Mouse (Mus musculus): ENCODE measurements at regions not wholly inside any gene's neighbourhood (a gene's known extent, or its start where the extent isn't known, plus 50 kb on each side); places are given as distances from the start of the nearest gene placed in this dataset.

DNA sequence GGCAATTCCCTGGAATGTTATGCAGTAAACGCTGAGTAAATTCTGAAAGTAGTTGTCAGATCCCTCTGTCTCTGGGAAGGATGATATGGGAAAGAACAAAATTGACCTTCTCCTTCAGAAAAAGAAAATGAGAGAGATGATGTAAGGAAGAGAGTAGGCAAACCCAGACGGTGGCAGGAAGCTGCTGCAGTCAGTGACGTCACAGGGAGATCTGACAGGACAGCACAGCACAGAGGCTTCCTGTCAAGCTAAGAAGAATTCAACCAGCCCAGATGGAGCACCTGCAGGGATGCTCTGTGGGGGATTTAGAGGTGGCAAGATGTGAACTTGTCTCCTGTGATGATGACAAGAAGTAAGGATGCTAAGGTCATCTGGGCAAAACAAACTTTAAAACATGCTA, 107.7 kb upstream of the Cox10 start:
- Histone ChIP-seq H3K4me3 (replicated peaks; ENCODE audit: low read depth, low read length) (no peak overlapping the region), H3K27ac (replicated peaks; ENCODE audit: low read depth, low read length) (no peak overlapping the region), H3K9ac (replicated peaks; ENCODE audit: low read length) (no peak overlapping the region), H3K27me3 (ENCODE audit: control insufficient read depth, insufficient read depth, low read length) (no peaks in the 10 kb centered on the region), H3K4me1 (ENCODE audit: control insufficient read depth, insufficient read depth, low read length) (no peaks in the 10 kb centered on the region), H3K9me3 (ENCODE audit: control insufficient read depth, low read length) (no peaks in the 10 kb centered on the region), H3K4me2 (ENCODE audit: low read length) (no peak overlapping the region), H3K36me3 (ENCODE audit: control insufficient read depth, insufficient read depth, low read length) (no peaks in the 10 kb centered on the region)
- ATAC-seq (ENCODE audit: low FRiP score, low TSS enrichment): no peak
- 70% methylated on average over 3 of the region's 3 CpGs for WGBS
- DNase-seq: no peak

GRCm38 (mm10) chr11:64186590-64186989, 107.3 kb upstream of the Cox10 start:
- H3K9me3 ChIP-seq (ENCODE audit: control insufficient read depth, low read length): no peaks in the 10 kb centered on the region
- DNase-seq: no peak
- no peak overlapping the region for H3K9ac ChIP-seq (replicated peaks; ENCODE audit: low read length)
- H3K27ac ChIP-seq (replicated peaks; ENCODE audit: low read depth, low read length): no peak overlapping the region
- no peaks in the 10 kb centered on the region for H3K36me3 ChIP-seq (ENCODE audit: control insufficient read depth, insufficient read depth, low read length)
- H3K4me3 ChIP-seq (replicated peaks; ENCODE audit: low read depth, low read length): no peak overlapping the region
- H3K27me3 ChIP-seq (ENCODE audit: control insufficient read depth, insufficient read depth, low read length): no peaks in the 10 kb centered on the region
- WGBS: 94% methylated on average over 2 of the region's 2 CpGs
- no peak overlapping the region for H3K4me2 ChIP-seq (ENCODE audit: low read length)
- no peak for ATAC-seq (ENCODE audit: low FRiP score, low TSS enrichment)
- H3K4me1 ChIP-seq (ENCODE audit: control insufficient read depth, insufficient read depth, low read length): no peaks in the 10 kb centered on the region

DNA sequence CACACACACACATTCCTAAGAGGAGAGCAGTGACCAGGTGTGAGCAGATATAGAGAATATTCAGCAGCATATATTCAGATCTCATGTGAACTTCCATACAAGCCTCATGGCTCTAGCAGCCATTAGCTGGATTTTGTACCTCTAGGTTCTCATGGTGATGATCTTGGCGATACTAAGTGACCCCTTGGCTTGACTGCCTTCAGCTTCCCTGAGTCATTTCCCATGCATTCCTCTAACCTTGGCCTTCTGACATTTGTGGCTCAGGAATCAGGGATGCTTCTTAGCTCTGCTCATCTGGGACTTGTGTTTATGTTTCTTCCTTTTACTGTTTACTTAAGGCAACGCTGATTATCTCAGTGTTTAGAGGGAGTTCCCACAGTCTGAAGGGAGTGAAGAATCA, 100.8 kb upstream of the Cox10 start:
- no peaks in the 10 kb centered on the region for H3K9me3 ChIP-seq (ENCODE audit: control insufficient read depth, low read length)
- H3K36me3 ChIP-seq (ENCODE audit: control insufficient read depth, insufficient read depth, low read length): no peaks in the 10 kb centered on the region
- H3K27me3 ChIP-seq (ENCODE audit: control insufficient read depth, insufficient read depth, low read length): no peaks in the 10 kb centered on the region
- WGBS: 83% methylated on average over 2 of the region's 2 CpGs
- H3K9ac ChIP-seq (replicated peaks; ENCODE audit: low read length): no peak overlapping the region
- no peak for DNase-seq
- H3K4me1 ChIP-seq (ENCODE audit: control insufficient read depth, insufficient read depth, low read length): no peaks in the 10 kb centered on the region
- ATAC-seq (ENCODE audit: low FRiP score, low TSS enrichment): no peak
- H3K4me2 ChIP-seq (ENCODE audit: low read length): no peak overlapping the region
- no peak overlapping the region for H3K4me3 ChIP-seq (replicated peaks; ENCODE audit: low read depth, low read length)
- H3K27ac ChIP-seq (replicated peaks; ENCODE audit: low read depth, low read length): no peak overlapping the region

- no peaks in the 10 kb centered on the region for H3K27me3 ChIP-seq (ENCODE audit: control insufficient read depth, insufficient read depth, low read length)
- no peak overlapping the region for H3K4me2 ChIP-seq (ENCODE audit: low read length)
- no peaks in the 10 kb centered on the region for H3K4me1 ChIP-seq (ENCODE audit: control insufficient read depth, insufficient read depth, low read length)
- no peak for DNase-seq
- no peaks in the 10 kb centered on the region for H3K9me3 ChIP-seq (ENCODE audit: control insufficient read depth, low read length)
- H3K4me3 ChIP-seq (replicated peaks; ENCODE audit: low read depth, low read length): no peak overlapping the region
- no peak overlapping the region for H3K27ac ChIP-seq (replicated peaks; ENCODE audit: low read depth, low read length)
- H3K36me3 ChIP-seq (ENCODE audit: control insufficient read depth, insufficient read depth, low read length): no peaks in the 10 kb centered on the region
- 78% methylated on average over 4 of the region's 4 CpGs for WGBS
- no peak for ATAC-seq (ENCODE audit: low FRiP score, low TSS enrichment)
- H3K9ac ChIP-seq (replicated peaks; ENCODE audit: low read length): no peak overlapping the region
Observed at GRCm38 (mm10) chr11:64173421-64174062, 94.3 kb upstream of the Cox10 start.

- ATAC-seq (ENCODE audit: low FRiP score, low TSS enrichment) (no peak), DNase-seq (peak; percentile 40)
- Histone ChIP-seq H3K27ac (replicated peaks; ENCODE audit: low read depth, low read length) (no peak overlapping the region), H3K9ac (replicated peaks; ENCODE audit: low read length) (no peak overlapping the region), H3K4me2 (ENCODE audit: low read length) (no peak overlapping the region), H3K36me3 (ENCODE audit: control insufficient read depth, insufficient read depth, low read length) (no peaks in the 10 kb centered on the region), H3K9me3 (ENCODE audit: control insufficient read depth, low read length) (no peaks in the 10 kb centered on the region), H3K4me1 (ENCODE audit: control insufficient read depth, insufficient read depth, low read length) (no peaks in the 10 kb centered on the region), H3K4me3 (replicated peaks; ENCODE audit: low read depth, low read length) (no peak overlapping the region), H3K27me3 (ENCODE audit: control insufficient read depth, insufficient read depth, low read length) (no peaks in the 10 kb centered on the region)
- 53% methylated on average over 5 of the region's 5 CpGs for WGBS
Observed at GRCm38 (mm10) chr11:64172926-64173325, 93.7 kb upstream of the Cox10 start.

- Histone ChIP-seq H3K4me3 (replicated peaks; ENCODE audit: low read depth, low read length) (no peak overlapping the region), H3K4me1 (ENCODE audit: control insufficient read depth, insufficient read depth, low read length) (peaks cover 3% of the 10 kb centered on the region; the same call in 1 of the 2 replicates), H3K9ac (replicated peaks; ENCODE audit: low read length) (no peak overlapping the region), H3K4me2 (ENCODE audit: low read length) (no peak overlapping the region), H3K36me3 (ENCODE audit: control insufficient read depth, insufficient read depth, low read length) (no peaks in the 10 kb centered on the region), H3K27ac (replicated peaks; ENCODE audit: low read depth, low read length) (no peak overlapping the region), H3K27me3 (ENCODE audit: control insufficient read depth, insufficient read depth, low read length) (no peaks in the 10 kb centered on the region), H3K9me3 (ENCODE audit: control insufficient read depth, low read length) (no peaks in the 10 kb centered on the region)
- WGBS: 64% methylated on average over 8 of the region's 8 CpGs
- peak; percentile 56 for DNase-seq
- no peak for ATAC-seq (ENCODE audit: low FRiP score, low TSS enrichment)
Observed at GRCm38 (mm10) chr11:64168626-64169025, 89.4 kb upstream of the Cox10 start.

- DNase-seq: peak; percentile 47
- no peaks in the 10 kb centered on the region for H3K27me3 ChIP-seq (ENCODE audit: control insufficient read depth, insufficient read depth, low read length)
- H3K9me3 ChIP-seq (ENCODE audit: control insufficient read depth, low read length): no peaks in the 10 kb centered on the region
- WGBS: 60% methylated on average over 6 of the region's 6 CpGs
- H3K36me3 ChIP-seq (ENCODE audit: control insufficient read depth, insufficient read depth, low read length): no peaks in the 10 kb centered on the region
- H3K4me3 ChIP-seq (replicated peaks; ENCODE audit: low read depth, low read length): no peak overlapping the region
- no peak overlapping the region for H3K27ac ChIP-seq (replicated peaks; ENCODE audit: low read depth, low read length)
- no peak overlapping the region for H3K4me2 ChIP-seq (ENCODE audit: low read length)
- H3K4me1 ChIP-seq (ENCODE audit: control insufficient read depth, insufficient read depth, low read length): peaks cover 3% of the 10 kb centered on the region; the same call in 1 of the 2 replicates
- H3K9ac ChIP-seq (replicated peaks; ENCODE audit: low read length): no peak overlapping the region
- ATAC-seq (ENCODE audit: low FRiP score, low TSS enrichment): no peak
Observed at GRCm38 (mm10) chr11:64164796-64165195, 85.5 kb upstream of the Cox10 start.

GRCm38 (mm10) chr11:64158281-64158680, 79.0 kb upstream of the Cox10 start:
- DNase-seq: no peak

DNA sequence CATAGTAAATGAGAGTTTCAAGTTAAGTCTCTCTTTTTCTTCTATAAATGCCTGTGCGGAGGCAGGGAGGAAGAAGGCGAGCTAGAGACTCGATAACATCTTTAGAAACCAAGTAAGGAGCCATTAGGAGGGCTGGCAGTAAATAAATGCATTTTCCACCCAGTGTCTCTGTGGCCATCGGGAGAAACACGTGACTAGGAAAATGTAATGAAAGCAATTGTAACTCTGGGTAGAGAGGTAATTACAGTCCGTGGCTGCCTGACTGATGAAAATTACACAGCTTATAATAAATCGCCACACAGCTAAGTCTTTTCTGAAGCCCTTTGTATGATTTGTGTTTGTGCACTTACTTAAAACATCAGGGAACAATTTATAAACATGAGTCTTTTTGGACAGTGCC, 77.4 kb upstream of the Cox10 start:
- Histone ChIP-seq H3K9me3 (ENCODE audit: control insufficient read depth, low read length) (no peaks in the 10 kb centered on the region), H3K27ac (replicated peaks; ENCODE audit: low read depth, low read length) (no peak overlapping the region), H3K36me3 (ENCODE audit: control insufficient read depth, insufficient read depth, low read length) (no peaks in the 10 kb centered on the region), H3K27me3 (ENCODE audit: control insufficient read depth, insufficient read depth, low read length) (no peaks in the 10 kb centered on the region), H3K9ac (replicated peaks; ENCODE audit: low read length) (no peak overlapping the region), H3K4me3 (replicated peaks; ENCODE audit: low read depth, low read length) (no peak overlapping the region), H3K4me1 (ENCODE audit: control insufficient read depth, insufficient read depth, low read length) (no peaks in the 10 kb centered on the region), H3K4me2 (ENCODE audit: low read length) (no peak overlapping the region)
- ATAC-seq (ENCODE audit: low FRiP score, low TSS enrichment) (no peak), DNase-seq (no peak)
- 78% methylated on average over 7 of the region's 7 CpGs for WGBS

More at GRCm38 (mm10) chr11:64158281-64158680, 79.0 kb upstream of the Cox10 start:
- Histone ChIP-seq H3K9ac (replicated peaks; ENCODE audit: low read length) (no peak overlapping the region), H3K36me3 (ENCODE audit: control insufficient read depth, insufficient read depth, low read length) (no peaks in the 10 kb centered on the region), H3K27ac (replicated peaks; ENCODE audit: low read depth, low read length) (no peak overlapping the region), H3K4me3 (replicated peaks; ENCODE audit: low read depth, low read length) (no peak overlapping the region), H3K27me3 (ENCODE audit: control insufficient read depth, insufficient read depth, low read length) (no peaks in the 10 kb centered on the region), H3K9me3 (ENCODE audit: control insufficient read depth, low read length) (no peaks in the 10 kb centered on the region), H3K4me2 (ENCODE audit: low read length) (no peak overlapping the region), H3K4me1 (ENCODE audit: control insufficient read depth, insufficient read depth, low read length) (no peaks in the 10 kb centered on the region)
- ATAC-seq (ENCODE audit: low FRiP score, low TSS enrichment): no peak
- WGBS: 91% methylated on average over 5 of the region's 5 CpGs

All from midbrain, embryonic 14.5 days (tissue).